Mouse (Mus musculus): Measurements from ENCODE around the gene Nat10.
A peak's percentile ranks its signal among the peaks of the same experiment; 100 is the strongest.

Gene Nat10

DNA sequence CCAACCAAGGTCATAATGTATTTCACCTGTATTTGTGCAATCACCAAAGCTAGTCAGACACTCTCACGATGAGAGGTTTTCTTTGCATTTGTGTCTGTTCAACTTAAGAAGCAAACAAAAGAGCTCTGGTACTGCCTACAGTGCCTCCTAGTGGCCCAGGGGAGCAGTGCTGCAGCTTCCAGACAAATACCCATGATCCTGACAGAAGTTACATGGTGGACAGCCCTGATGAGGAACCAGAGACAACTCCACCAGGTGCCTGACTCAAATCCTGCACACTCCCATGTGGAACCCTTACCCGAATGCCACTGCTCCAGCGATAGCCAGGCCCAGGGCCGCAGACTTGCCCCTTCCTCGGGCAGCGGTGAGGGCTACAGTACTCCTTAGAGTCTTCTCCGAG, 17.1 kb downstream of the Nat10 start:
- DNase-seq = peak; percentile 18 to 67

DNA sequence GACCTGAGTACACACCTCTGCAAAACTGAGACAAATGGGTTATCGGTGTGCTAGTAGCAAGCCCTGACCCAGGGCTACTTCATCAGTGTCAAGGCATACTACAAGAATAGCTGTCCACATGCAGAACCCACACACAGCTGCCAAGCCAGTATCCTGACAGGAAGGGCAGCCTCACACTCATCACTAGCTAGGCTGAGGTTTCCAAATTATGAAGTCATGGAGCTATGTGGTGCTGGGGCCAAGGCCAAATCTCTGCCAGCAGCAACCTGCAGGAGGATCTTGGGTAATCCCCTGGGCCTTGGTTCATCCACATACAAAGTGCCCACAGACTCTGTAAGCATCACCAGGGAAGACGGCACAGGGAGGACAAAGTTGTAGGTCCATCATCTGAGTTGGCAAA, 17.5 kb downstream of the Nat10 start:
- DNase-seq = peak in 1 of 2 experiments; percentile 4

DNA sequence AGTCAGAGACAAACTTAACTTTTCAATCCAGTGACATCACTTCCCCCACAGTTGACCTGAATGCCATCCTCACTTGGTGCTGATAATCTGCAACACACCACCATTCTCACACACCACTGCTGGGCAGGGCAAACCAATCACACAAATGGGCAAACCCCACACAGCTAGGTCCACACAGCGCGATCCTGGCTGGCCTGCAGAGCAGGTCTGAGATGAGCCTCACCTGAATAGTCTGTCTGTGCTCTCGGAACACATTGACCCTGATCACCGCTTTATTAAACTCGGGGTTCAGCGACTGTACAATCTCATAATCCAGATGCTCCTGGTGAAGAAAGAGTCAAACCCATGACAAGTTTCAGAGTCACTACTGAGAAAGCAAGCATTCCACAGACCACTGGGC, 18.2 kb downstream of the Nat10 start:
- DNase-seq = no peak

DNA sequence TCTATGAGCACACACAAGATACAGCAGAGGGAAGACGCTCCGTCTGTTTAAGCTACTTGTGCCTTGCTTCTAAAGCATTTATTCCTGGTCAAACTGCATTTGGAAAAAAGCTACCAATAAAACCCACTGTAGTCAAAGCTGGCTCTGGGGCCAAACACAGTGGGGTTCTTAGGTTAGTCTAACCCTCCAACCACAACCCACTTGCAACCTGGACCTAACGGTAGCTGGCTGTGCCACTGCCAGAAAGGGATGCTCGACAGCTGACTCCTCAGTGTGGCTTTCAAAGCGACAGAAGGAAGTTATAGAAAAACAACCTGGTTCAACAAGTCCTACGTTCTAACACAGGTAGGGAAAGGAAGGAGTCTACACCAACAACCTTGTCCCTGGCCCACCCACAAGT, 29.6 kb downstream of the Nat10 start:
- DNase-seq = no peak

DNA sequence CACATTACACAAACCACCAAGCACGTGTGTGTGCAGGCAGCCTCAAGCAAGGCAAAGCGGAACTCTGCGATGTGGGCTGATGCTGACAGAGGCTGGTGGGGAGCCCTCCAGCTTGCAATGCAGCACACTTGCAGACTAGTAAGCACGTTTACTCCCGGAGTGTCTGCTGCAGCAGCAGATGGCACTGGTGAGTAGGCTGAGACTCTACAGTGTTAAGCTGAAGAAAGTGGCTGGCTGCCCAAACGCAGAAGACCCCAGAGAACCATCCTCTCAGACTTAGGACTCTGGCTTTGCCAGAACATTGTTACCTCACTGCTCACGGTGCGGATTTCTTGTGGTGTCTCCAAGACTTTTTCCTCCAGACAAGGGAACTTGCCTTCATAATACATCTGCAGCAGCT, 30.1 kb downstream of the Nat10 start:
- DNase-seq = no peak

- DNase-seq = no peak
These were observed 33.0 kb downstream of the Nat10 start for GRCm38 (mm10) chr2:103728027-103728540.

GRCm38 (mm10) chr2:103724521-103724920, 36.5 kb downstream of the Nat10 start:
- DNase-seq = no peak

GRCm38 (mm10) chr2:103719292-103719646, 41.8 kb downstream of the Nat10 start:
- no peak for DNase-seq

GRCm38 (mm10) chr2:103718594-103719291, 42.3 kb downstream of the Nat10 start:
- peak; percentile 71 to 74 for DNase-seq

- no peak for DNase-seq
These were observed 46.7 kb downstream of the Nat10 start for GRCm38 (mm10) chr2:103714412-103714811.

DNA sequence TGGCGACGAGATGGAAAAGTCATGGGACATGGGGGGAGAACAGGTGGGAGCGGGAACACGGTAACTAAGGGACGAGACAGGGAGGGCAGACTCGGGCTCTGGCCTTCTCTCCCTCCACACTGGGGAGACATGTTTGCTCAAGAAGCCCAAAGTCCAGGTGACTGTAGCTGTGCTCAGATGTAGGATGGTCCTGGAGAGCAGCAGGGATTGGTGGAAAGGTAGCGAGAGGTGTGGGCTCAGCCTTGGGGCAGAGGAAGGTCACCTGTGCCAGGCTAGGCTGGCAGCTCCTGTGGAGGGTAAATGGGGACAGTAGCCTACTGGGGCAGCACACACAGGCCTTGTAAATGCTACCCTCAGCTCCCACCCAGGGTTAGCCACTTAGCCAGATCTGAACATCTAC, 47.2 kb downstream of the Nat10 start:
- DNase-seq = peak; percentile 46 to 69

- no peak for DNase-seq
These were observed 50.2 kb downstream of the Nat10 start for GRCm38 (mm10) chr2:103710849-103711248.

GRCm38 (mm10) chr2:103707056-103707776, 53.9 kb downstream of the Nat10 start:
- DNase-seq = no peak

- peak; percentile 87 to 90 for DNase-seq
These were observed 54.8 kb downstream of the Nat10 start for GRCm38 (mm10) chr2:103706226-103706625.

DNA sequence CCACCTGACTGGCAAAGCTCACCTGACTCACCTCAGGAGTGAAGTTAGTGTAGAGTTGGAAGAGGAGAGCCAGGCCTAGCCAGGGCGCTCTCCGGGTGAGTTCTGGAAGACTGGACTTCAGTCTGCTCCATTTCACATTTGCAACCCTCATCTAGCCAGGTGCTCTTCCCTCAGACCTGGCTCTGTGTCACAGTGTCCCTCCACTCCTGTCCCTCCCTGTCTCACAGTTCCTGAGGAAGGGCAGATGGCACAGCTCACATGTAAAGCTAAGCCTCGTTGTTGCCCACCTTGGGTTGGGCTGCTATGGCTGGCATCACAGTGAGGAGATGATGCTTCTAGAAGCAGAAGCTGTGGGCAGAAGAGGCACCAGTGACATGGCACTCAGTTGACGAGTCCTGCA, 55.2 kb downstream of the Nat10 start:
- DNase-seq = no peak

- no peak for DNase-seq
These were observed 57.2 kb downstream of the Nat10 start for GRCm38 (mm10) chr2:103703865-103704264.

DNA sequence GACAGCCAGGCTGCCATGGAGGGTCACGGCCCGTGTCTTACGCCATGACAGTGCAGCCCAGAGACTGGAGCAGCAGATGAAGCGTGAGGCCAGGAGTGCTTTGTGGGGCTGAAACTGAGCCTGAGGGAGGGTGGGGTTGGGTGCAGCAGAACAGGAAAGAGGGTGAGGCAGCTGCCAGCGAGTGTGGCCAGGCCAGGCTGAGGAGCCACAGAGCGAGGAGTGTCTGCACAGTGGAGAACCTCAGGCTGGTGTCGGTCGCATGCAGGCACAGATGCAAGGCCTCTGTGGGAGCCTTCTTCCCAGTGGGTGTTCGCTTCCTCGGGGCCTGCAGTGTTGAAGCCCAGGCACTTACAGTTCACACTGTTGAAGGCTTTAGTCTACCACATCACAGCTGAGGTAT, 57.7 kb downstream of the Nat10 start:
- DNase-seq = no peak

DNA sequence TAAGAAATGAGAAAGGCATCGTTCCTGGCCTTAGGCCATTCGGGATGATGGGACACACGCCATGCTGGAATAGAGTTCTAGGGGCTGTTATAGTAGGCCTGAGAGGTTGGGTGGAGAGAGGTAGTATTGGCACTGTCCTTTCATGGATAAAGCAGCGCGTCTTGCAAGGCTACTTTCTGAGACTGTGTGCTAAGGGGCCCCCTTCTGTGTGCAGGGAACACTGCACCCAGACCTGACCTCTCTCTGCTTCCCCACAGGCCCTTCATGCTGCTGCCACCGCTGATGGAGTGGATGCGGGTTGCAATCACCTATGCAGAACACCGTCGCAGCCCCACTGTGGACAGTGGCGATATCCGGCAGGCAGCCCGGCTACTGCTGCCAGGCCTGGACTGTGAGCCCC, 60.6 kb downstream of the Nat10 start:
- DNase-seq = no peak

DNA sequence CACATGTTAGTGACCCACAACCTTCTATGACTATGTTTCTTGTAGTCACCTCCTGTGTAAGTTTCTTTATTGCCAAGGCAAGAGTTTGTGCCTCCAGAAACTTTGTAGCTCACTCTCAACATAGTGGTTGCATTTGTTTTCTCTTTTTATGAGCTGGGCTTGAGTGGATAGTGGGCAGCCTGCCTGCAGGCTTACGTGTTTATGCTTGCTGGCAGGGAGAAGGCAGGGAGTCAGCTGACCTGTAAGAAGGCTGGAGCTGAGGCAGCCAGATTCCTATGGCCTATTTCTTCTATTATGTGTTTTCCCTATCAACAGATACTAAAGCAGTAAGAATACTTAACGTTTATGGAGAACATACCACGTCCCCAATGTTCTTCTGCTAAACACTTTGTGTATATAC, 64.9 kb downstream of the Nat10 start:
- DNase-seq = peak; percentile 36 to 70

DNA sequence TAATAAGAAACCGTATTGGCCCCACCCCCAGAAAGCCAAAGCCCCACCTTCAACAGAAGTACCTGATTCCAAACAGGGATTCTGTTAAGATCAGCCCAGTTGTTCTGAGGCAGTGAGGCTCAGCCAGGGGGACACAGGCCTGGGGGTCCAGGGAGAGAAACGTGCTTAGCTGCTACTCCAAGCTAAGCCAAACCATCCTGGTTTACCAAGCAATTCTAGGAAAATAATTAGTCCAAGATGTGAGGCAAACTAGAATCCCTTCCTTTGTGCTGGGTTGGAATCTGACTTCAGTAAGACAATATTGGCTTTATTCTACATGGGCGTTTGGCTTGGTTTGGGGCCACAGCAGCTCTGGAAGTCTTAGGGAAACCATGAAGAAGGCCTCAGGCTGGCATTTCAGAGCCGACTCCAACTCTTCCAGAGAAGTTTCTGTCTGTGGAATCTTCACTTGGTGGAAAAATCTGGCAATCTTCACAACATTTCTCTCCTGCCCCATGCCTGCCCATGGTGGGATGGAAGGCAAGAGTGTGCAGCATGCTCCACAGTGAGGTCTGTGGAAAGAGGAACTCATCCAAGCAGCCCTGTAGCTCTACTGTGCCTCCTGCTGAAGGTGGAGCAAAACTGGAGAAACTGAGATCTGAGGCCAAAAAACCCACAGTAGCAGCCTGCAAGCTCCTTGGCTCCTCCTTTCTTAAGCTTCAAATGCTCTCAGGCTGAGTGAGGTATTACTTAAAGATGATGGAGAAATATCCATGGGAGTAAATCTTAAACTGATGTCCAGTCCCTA, 66.1 kb downstream of the Nat10 start:
- DNase-seq = no peak

GRCm38 (mm10) chr2:103692810-103693209, 68.3 kb downstream of the Nat10 start:
- no peak for DNase-seq

DNA sequence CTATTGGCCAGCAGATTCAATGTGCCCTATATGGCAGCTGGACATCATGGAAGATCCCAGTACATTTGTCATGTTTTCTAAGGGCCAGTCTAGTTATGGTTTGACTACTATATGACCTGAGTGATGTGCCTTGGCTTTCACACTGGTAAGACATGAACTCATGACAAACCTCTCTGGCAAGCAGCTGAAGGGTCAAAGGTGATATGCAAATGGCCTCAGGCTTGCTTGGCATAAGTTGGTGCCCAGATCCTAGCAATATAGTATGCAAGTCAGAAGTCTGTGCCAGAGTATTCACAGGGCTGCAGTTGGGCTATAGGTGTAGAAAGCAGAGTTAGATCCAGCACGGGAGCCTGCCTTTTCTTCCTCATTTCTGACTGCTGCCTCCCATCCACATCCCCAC, 69.8 kb downstream of the Nat10 start:
- DNase-seq = peak in 1 of 2 experiments; percentile 51

DNA sequence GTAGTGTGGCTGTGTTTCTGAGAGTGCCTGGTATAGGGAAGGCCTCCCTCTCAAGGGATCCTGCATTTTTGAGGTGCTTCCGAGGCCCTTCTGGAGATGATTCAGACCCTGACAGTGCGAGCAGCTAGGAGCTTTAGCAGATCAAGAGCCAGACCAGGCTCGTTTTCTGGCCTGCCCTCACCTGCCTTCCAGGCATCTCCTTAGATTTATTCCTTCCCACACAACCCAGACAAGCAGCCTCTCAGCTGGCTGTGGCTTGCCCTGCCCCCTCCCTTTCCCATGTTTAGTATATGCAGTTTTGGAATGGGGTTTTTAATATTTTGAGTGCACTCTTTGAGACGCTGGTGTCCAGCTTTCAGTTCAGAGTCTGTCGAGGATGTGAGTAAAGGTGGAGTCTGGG, 70.2 kb downstream of the Nat10 start:
- DNase-seq = no peak

DNA sequence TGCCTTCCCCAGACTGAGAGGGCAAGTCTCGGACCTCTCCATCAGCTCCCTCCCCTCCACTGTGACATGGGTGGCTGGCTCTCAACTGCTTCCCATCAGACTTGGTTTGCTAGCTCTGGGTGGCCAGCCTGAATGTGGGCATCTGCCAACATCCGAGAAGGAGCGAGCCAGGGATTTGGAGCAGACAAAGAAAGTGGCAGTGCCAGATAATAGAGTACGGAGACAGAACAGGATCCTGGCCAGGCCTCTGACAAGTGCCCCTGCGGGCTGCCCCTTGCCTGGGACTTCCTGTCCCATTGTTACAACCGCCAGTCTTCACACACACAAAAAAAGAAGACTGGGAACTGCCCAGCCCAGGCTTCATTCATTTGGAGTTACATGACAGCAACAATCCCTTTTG, 70.6 kb downstream of the Nat10 start:
- DNase-seq = peak in 1 of 2 experiments; percentile 23
